Comparison of ENCODE assay signal across 12 mouse cellular contexts in the genomic region with DNA sequence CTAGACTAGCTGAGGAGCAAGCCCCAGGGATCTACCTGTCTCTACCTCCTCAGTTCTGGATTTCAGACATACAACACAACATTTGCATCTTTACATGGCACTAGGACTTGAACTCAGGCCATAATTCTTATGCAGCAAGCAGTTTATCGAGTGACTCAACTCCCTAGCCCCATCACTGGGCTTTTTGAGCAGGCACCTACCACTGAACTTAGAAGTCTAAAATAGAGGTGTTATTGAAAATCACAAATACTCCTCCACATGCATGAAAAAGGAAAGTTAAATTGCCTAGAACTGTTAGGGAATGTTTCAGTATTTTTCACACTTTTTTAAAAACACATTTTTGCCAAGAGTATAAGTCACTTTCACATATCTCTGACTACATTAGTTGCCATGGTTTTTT.
"Had no signal": no experiment of that assay in that cellular context is flagged by ENCODE, and none has a peak within 500 bp of the region (broad histone marks: within the 10 kb centered on the region; RNA-seq: fewer than 3 reads in every experiment).

No protein-coding gene starts in this region.

- DNase-seq: kidney, adult 11 months; kidney, adult 8-10 months; kidney, postnatal 10 days; kidney, postnatal 36 days; layer of hippocampus, postnatal 36 days; liver, embryonic 13.5 days; lung, adult 2 months; lung, postnatal 14 days; lung, postnatal 4 days; midbrain, embryonic 14.5 days; right cerebral cortex, postnatal 4 days; thymus, postnatal 25 days had no signal
